In genomic region chr6:16797669-16798068, GRCm38 (mm10) we compare ENCODE assay signal across 8 mouse cellular contexts.
DNase-seq lines count a peak whose midpoint lies in the region; ATAC-seq and TF ChIP-seq lines count a peak whose summit lies in the region.

No protein-coding gene starts in this region.

- H3K4me3 ChIP-seq in forebrain, postnatal 0 days (ENCODE audit: low read depth, low read length), result no peak overlapping the region
- H3K4me3 ChIP-seq in kidney, embryonic 15.5 days (replicated peaks), result no peak overlapping the region
- H3K4me3 ChIP-seq in limb, embryonic 13.5 days, result no peak overlapping the region

- no peak overlapping the region for H3K9ac ChIP-seq in forebrain, postnatal 0 days
- H3K9ac ChIP-seq in kidney, embryonic 15.5 days, result no peak overlapping the region
- H3K9ac ChIP-seq in limb, embryonic 13.5 days, result no peak overlapping the region

- no peaks in the 10 kb centered on the region for H3K36me3 ChIP-seq in forebrain, postnatal 0 days (ENCODE audit: insufficient read depth)
- no peaks in the 10 kb centered on the region for H3K36me3 ChIP-seq in kidney, embryonic 15.5 days
- H3K36me3 ChIP-seq in limb, embryonic 13.5 days, result no peaks in the 10 kb centered on the region

- no peak overlapping the region for H3K27ac ChIP-seq in forebrain, postnatal 0 days (ENCODE audit: low read depth, low read length)
- H3K27ac ChIP-seq in kidney, embryonic 15.5 days, result no peak overlapping the region
- no peak overlapping the region for H3K27ac ChIP-seq in limb, embryonic 13.5 days

- TF ChIP-seq CTCF in forebrain, postnatal 0 days (IDR thresholded peaks at IDR 0.05; ENCODE audit: low read depth), result peak; percentile 75

- 4% methylated on average over 10 of the region's 10 CpGs for WGBS in forebrain, postnatal 0 days
- 23% methylated on average over 10 of the region's 10 CpGs for WGBS in kidney, embryonic 15.5 days
- 12% methylated on average over 10 of the region's 10 CpGs for WGBS in limb, embryonic 13.5 days

- no peaks in the 10 kb centered on the region for H3K9me3 ChIP-seq in forebrain, postnatal 0 days (ENCODE audit: low read length)
- H3K9me3 ChIP-seq in kidney, embryonic 15.5 days (replicated peaks), result no peaks in the 10 kb centered on the region
- H3K9me3 ChIP-seq in limb, embryonic 13.5 days, result no peaks in the 10 kb centered on the region

- no peaks in the 10 kb centered on the region; the same call in 1 of the 2 replicates for H3K27me3 ChIP-seq in forebrain, postnatal 0 days (ENCODE audit: insufficient read depth, low read length)
- 0 out of 2 replicates have a peak, but pooled peaks cover 3% of the 10 kb centered on the region for H3K27me3 ChIP-seq in kidney, embryonic 15.5 days
- H3K27me3 ChIP-seq in limb, embryonic 13.5 days, result no peaks in the 10 kb centered on the region

- peaks cover 3% of the 10 kb centered on the region; the same call in 1 of the 2 replicates for H3K4me1 ChIP-seq in forebrain, postnatal 0 days (ENCODE audit: insufficient read depth)
- H3K4me1 ChIP-seq in kidney, embryonic 15.5 days, result no peaks in the 10 kb centered on the region
- peaks cover 11% of the 10 kb centered on the region for H3K4me1 ChIP-seq in limb, embryonic 13.5 days

- H3K4me2 ChIP-seq in forebrain, postnatal 0 days (ENCODE audit: low read depth), result peak overlapping the region; percentile 6; the same call in 1 of the 2 replicates
- peak overlapping the region; percentile 33; the same call in 1 of the 2 replicates for H3K4me2 ChIP-seq in kidney, embryonic 15.5 days
- peak overlapping the region; percentile 44 for H3K4me2 ChIP-seq in limb, embryonic 13.5 days (replicated peaks)

- peak; percentile 25 for DNase-seq in adrenal gland, postnatal 10 days
- DNase-seq in adrenal gland, postnatal 4 days (ENCODE audit: low spot score in 2 of 2), result no peak
- peak; percentile 15 for DNase-seq in R1 (ENCODE audit: low read depth, low spot score)
- DNase-seq in forebrain, postnatal 0 days, result peak; percentile 82
- peak; percentile 10 for DNase-seq in ovary, postnatal 36 days (ENCODE audit: low spot score)
- no peak for DNase-seq in thymus, postnatal 14 days

- peak; percentile 68; the same call in 1 of the 2 replicates for ATAC-seq in forebrain, postnatal 0 days
- ATAC-seq in kidney, embryonic 15.5 days (replicated peaks; ENCODE audit: low FRiP score), result peak; percentile 69
- ATAC-seq in limb, embryonic 13.5 days (ENCODE audit: low FRiP score, low read depth), result peak; percentile 78

Comparison
In these comparisons a context has a peak if more than half of its experiments do, and no peak if none do; other contexts are left out.
1. DNase-seq: peak in adrenal gland, postnatal 10 days (single experiment), R1 (single experiment), forebrain, postnatal 0 days (single experiment) and ovary, postnatal 36 days (single experiment); none in adrenal gland, postnatal 4 days (0 of 2) and thymus, postnatal 14 days (single experiment).
2. Peak in every context shown above with its lines, with median percentiles within 50 percentile points of each other: ATAC-seq and H3K4me2 ChIP-seq.